Mouse (Mus musculus): ENCODE measurements around the gene Fbp2. TPM values are rescaled to one million over a fixed set of nuclear protein-coding genes. Genes with fewer than 3 reads are reported as not detected.

The Fbp2 gene
- polyA plus RNA-seq (2014; fragmentation: Illumina TruSeq; extraction: RNeasy Lipid Tissue Mini Kit (QIAGEN cat#74804); ENCODE audit: low read depth, low replicate concordance): not detected

DNA sequence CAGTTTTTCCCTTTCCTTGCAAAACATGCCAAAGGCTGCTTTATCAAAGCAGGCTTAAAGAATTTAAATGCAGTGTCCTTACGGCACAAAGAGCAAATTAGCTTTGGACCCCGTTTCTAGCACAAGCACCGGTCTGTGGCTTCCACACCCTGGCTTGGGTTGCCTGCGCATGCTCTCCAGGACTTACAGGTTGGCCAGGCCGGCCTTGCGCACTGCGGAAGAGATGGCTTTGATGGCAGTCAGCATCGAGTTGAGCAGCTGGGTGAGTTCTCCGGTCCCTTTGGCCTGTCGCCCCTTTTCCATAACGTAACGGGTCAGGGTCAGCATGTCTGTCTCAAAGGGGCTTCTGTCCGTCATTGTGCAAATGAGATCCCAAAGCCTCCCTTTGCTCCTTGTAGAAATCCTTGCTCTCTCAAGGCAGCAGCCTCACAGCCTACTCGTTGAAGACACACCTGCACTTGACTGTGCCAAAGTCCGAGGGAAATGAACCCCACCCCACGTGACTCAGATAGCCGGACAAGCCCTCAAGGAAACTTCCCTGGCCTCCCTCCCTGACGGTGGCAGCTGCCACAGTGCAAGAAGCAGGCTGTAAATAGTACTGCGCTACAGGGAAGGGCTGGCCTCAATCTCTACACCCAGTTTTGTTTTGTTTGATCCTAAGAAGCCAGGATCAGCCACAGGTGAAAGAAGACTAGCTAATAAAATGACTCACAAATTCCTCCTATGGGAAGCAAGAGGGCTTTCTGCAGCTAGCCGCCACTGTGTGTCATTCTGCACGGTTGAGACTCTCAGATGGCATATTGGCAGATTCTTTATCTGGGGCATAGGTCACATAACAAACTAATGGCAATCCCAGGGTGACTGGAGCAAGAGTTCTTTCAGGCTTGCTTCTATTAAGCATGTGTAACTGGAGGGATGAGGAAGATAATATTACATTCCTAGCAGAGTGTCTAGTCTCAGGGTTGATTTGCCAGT, at the start of gene Fbp2:
Fbp2 (minus strand) TSS at position 482 of the 975 bp plus-strand sequence.

DNA sequence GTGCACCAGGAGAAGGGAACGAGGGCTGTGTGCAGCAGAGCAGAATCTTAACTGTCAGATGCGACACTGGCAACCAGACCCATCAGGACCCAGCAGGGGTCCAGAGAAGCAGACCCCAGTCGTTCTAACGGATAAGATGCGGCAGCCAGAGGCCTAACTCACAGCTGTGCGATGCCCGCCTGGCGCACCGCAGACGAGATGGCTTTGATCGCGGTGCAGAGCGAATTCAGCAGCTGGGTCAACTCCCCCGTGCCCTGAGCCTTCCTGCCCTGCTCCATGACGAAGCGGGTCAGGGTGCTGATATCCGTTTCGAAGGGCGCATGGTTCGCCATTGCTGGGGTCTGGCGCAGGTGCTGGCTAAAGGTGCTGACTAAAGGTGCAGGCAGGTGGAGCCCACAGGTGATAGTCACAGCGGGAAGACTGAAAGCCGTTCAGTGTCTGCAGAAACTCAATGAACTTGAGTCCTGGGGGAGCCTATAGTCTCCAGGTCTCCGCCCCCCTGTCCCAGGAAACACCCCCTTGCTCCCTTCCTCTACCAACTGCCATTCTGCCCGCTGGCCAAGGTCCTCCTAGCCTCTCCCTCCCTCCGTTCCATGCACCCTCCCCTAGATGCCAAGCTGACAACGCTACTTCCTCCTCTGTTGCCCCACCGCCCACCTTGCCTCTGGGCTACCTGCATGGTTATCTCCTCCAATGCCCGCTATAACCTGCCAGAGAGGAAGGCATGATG, 29.7 kb upstream of the Fbp2 start, which contains the start of gene Fbp1:
Fbp1 (minus strand) TSS at position 571 of the 730 bp plus-strand sequence.

Other genes with a start within 250 kb of the Fbp2 start
- gene 6720489N17Rik, start 234.2 kb downstream of the Fbp2 start, polyA plus RNA-seq (2014; fragmentation: Illumina TruSeq; extraction: RNeasy Lipid Tissue Mini Kit (QIAGEN cat#74804); ENCODE audit: low read depth, low replicate concordance): 0.82 TPM
- 2.9 TPM for gene Platr25, start 97.7 kb downstream of the Fbp2 start, polyA plus RNA-seq (2014; fragmentation: Illumina TruSeq; extraction: RNeasy Lipid Tissue Mini Kit (QIAGEN cat#74804); ENCODE audit: low read depth, low replicate concordance)
- 0.87 TPM for gene Gm5141, start 72.6 kb downstream of the Fbp2 start, polyA plus RNA-seq (2014; fragmentation: Illumina TruSeq; extraction: RNeasy Lipid Tissue Mini Kit (QIAGEN cat#74804); ENCODE audit: low read depth, low replicate concordance)
- 612 TPM for gene Fbp1, start 29.9 kb upstream of the Fbp2 start, polyA plus RNA-seq (2014; fragmentation: Illumina TruSeq; extraction: RNeasy Lipid Tissue Mini Kit (QIAGEN cat#74804); ENCODE audit: low read depth, low replicate concordance)
- 16.3 TPM for gene 2010111I01Rik, start 106.5 kb upstream of the Fbp2 start, polyA plus RNA-seq (2014; fragmentation: Illumina TruSeq; extraction: RNeasy Lipid Tissue Mini Kit (QIAGEN cat#74804); ENCODE audit: low read depth, low replicate concordance)